Mouse (Mus musculus) cerebellum, postnatal 10 days (tissue): ENCODE results near the gene Ptpn11.

Experiments
- DNase-seq, 2 experiments: peaks; one replicate each; pipeline ENCODE4 v3.0.0; 2021; ENCODE audit warnings: mixed read lengths in 2 of 2

Gene Ptpn11

GRCm38 (mm10) chr5:121179077-121179857 lies 11.9 kb downstream of the Ptpn11 start:
- no peak for DNase-seq

- DNase-seq, result peak; percentile 51 to 65
These were observed 18.4 kb downstream of the Ptpn11 start for GRCm38 (mm10) chr5:121172835-121173234.

GRCm38 (mm10) chr5:121169588-121169987 lies 21.6 kb downstream of the Ptpn11 start:
- DNase-seq, result no peak

- DNase-seq, result peak; percentile 52 to 54
These were observed 24.3 kb downstream of the Ptpn11 start for GRCm38 (mm10) chr5:121166884-121167283.

- DNase-seq, result no peak
These were observed 28.3 kb downstream of the Ptpn11 start for GRCm38 (mm10) chr5:121162923-121163322.

GRCm38 (mm10) chr5:121162285-121162684 lies 28.9 kb downstream of the Ptpn11 start:
- DNase-seq, result peak in 1 of 2 experiments; percentile 60

GRCm38 (mm10) chr5:121158966-121159365 lies 32.2 kb downstream of the Ptpn11 start:
- no peak for DNase-seq

GRCm38 (mm10) chr5:121157489-121157888 lies 33.7 kb downstream of the Ptpn11 start:
- peak in 1 of 2 experiments; percentile 41 for DNase-seq

- DNase-seq, result peak; percentile 30 to 34
These were observed 34.2 kb downstream of the Ptpn11 start for GRCm38 (mm10) chr5:121157017-121157416.

GRCm38 (mm10) chr5:121156121-121156520 lies 35.1 kb downstream of the Ptpn11 start:
- no peak for DNase-seq

- DNase-seq, result no peak
These were observed 40.5 kb downstream of the Ptpn11 start for GRCm38 (mm10) chr5:121150684-121151083.

GRCm38 (mm10) chr5:121149246-121149645 lies 42.0 kb downstream of the Ptpn11 start:
- peak in 1 of 2 experiments; percentile 31 for DNase-seq

GRCm38 (mm10) chr5:121146275-121146674 lies 44.9 kb downstream of the Ptpn11 start:
- DNase-seq, result peak; percentile 85 to 89

- DNase-seq, result no peak
These were observed 45.6 kb downstream of the Ptpn11 start for GRCm38 (mm10) chr5:121145609-121146008.

GRCm38 (mm10) chr5:121144441-121145238 lies 46.6 kb downstream of the Ptpn11 start:
- DNase-seq, result peak; percentile 69 to 77

- peak; percentile 41 to 50 for DNase-seq
These were observed 48.6 kb downstream of the Ptpn11 start for GRCm38 (mm10) chr5:121142431-121143119.

- DNase-seq, result no peak
These were observed 50.9 kb downstream of the Ptpn11 start for GRCm38 (mm10) chr5:121140276-121140675.

GRCm38 (mm10) chr5:121137125-121137524 lies 54.1 kb downstream of the Ptpn11 start:
- DNase-seq, result no peak

- DNase-seq, result no peak
These were observed 59.4 kb downstream of the Ptpn11 start for GRCm38 (mm10) chr5:121131801-121132200.

- no peak for DNase-seq
These were observed 61.9 kb downstream of the Ptpn11 start for GRCm38 (mm10) chr5:121129254-121129653.

GRCm38 (mm10) chr5:121126051-121126450 lies 65.1 kb downstream of the Ptpn11 start:
- peak; percentile 62 to 77 for DNase-seq

GRCm38 (mm10) chr5:121125563-121125962 lies 65.6 kb downstream of the Ptpn11 start:
- no peak for DNase-seq
